27 mouse cellular contexts compared by ENCODE assay signal in the genomic region with DNA sequence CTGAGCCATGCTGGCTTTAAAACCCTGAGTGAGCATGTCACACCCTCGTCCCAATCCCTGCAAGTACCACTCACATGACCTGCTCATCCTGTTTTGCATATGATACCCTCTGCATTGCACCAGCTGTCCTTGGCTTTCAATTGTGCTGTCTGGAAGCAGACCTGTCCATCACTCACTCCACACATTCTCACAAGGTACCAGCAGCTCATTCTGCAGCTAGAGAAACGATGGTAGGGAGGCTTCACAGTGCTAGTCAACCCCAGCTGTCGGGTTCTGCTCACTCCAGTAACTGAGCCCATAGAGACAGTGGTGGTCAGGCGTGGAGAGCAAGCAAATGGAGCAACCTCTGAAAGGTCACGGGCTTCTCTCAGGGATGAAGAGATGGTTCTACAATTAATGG.
DNase-seq lines count a peak whose midpoint lies in the region; ATAC-seq and TF ChIP-seq lines count a peak whose summit lies in the region.
"Had no signal": no experiment of that assay in that cellular context is flagged by ENCODE, and none has a peak within 500 bp of the region (broad histone marks: within the 10 kb centered on the region; RNA-seq: fewer than 3 reads in every experiment).

No protein-coding gene starts in this region.

- 80% methylated on average over 5 of the region's 5 CpGs for WGBS in embryonic facial prominence, embryonic 14.5 days
- WGBS in embryonic facial prominence, embryonic 10.5 days: 86% methylated on average over 5 of the region's 5 CpGs
- WGBS in intestine, embryonic 14.5 days: 81% methylated on average over 5 of the region's 5 CpGs
- WGBS in intestine, postnatal 0 days: 81% methylated on average over 5 of the region's 5 CpGs
- 71% methylated on average over 5 of the region's 5 CpGs for WGBS in midbrain, embryonic 13.5 days
- WGBS in midbrain, embryonic 16.5 days: 79% methylated on average over 5 of the region's 5 CpGs

- no peak overlapping the region for H3K4me3 ChIP-seq in embryonic facial prominence, embryonic 14.5 days (ENCODE audit: low read depth, low read length)
- no peak overlapping the region for H3K4me3 ChIP-seq in embryonic facial prominence, embryonic 10.5 days
- H3K4me3 ChIP-seq in intestine, embryonic 14.5 days (ENCODE audit: low read depth, low read length): no peak overlapping the region
- H3K4me3 ChIP-seq in intestine, postnatal 0 days (ENCODE audit: low read depth, low read length): no peak overlapping the region
- no peak overlapping the region for H3K4me3 ChIP-seq in midbrain, embryonic 13.5 days (replicated peaks)
- H3K4me3 ChIP-seq in midbrain, embryonic 16.5 days (ENCODE audit: low read depth, low read length): no peak overlapping the region
- no peak overlapping the region for H3K4me3 ChIP-seq in myocyte
- H3K4me3 ChIP-seq: embryonic facial prominence, embryonic 15.5 days; forebrain, embryonic 15.5 days; gastrocnemius, adult 2 months; heart, embryonic 12.5 days; heart, embryonic 15.5 days; hindbrain, embryonic 15.5 days; intestine, embryonic 15.5 days had no signal

- no peak for TF ChIP-seq POLR2A in myocyte (IDR thresholded peaks at IDR 0.05; ENCODE audit: insufficient read length, low read depth)

- H3K4me2 ChIP-seq in embryonic facial prominence, embryonic 14.5 days (ENCODE audit: low read depth, low read length): no peak overlapping the region
- H3K4me2 ChIP-seq in intestine, embryonic 14.5 days (ENCODE audit: low read length): no peak overlapping the region
- no peak overlapping the region for H3K4me2 ChIP-seq in intestine, postnatal 0 days (replicated peaks; ENCODE audit: low read depth)
- H3K4me2 ChIP-seq in midbrain, embryonic 13.5 days (replicated peaks): no peak overlapping the region
- no peak overlapping the region for H3K4me2 ChIP-seq in midbrain, embryonic 16.5 days (ENCODE audit: low read length)
- H3K4me2 ChIP-seq in myocyte (ENCODE audit: low read depth): no peak overlapping the region
- H3K4me2 ChIP-seq: embryonic facial prominence, embryonic 15.5 days; forebrain, embryonic 15.5 days; heart, embryonic 12.5 days; heart, embryonic 15.5 days; hindbrain, embryonic 15.5 days; intestine, embryonic 15.5 days had no signal

- H3K27me3 ChIP-seq in embryonic facial prominence, embryonic 14.5 days (replicated peaks; ENCODE audit: control insufficient read depth, insufficient read depth, low read length): no peaks in the 10 kb centered on the region
- no peaks in the 10 kb centered on the region for H3K27me3 ChIP-seq in embryonic facial prominence, embryonic 10.5 days (replicated peaks; ENCODE audit: low read depth, poor library complexity, severe bottlenecking)
- H3K27me3 ChIP-seq in intestine, embryonic 14.5 days (replicated peaks; ENCODE audit: control insufficient read depth, insufficient read depth, low read length): no peaks in the 10 kb centered on the region
- H3K27me3 ChIP-seq in intestine, postnatal 0 days (replicated peaks; ENCODE audit: control insufficient read depth, insufficient read depth, low read length): no peaks in the 10 kb centered on the region
- no peaks in the 10 kb centered on the region for H3K27me3 ChIP-seq in midbrain, embryonic 13.5 days
- H3K27me3 ChIP-seq in midbrain, embryonic 16.5 days (ENCODE audit: control insufficient read depth, insufficient read depth, low read depth, low read length): no peaks in the 10 kb centered on the region
- no peaks in the 10 kb centered on the region for H3K27me3 ChIP-seq in myocyte (ENCODE audit: control insufficient read depth, insufficient read depth, insufficient read length)
- H3K27me3 ChIP-seq: embryonic facial prominence, embryonic 15.5 days; forebrain, embryonic 15.5 days; heart, embryonic 12.5 days; heart, embryonic 15.5 days; hindbrain, embryonic 15.5 days; intestine, embryonic 15.5 days had no signal

- H3K36me3 ChIP-seq in embryonic facial prominence, embryonic 14.5 days (ENCODE audit: control insufficient read depth, insufficient read depth, low read length): no peaks in the 10 kb centered on the region
- peaks cover 24% of the 10 kb centered on the region for H3K36me3 ChIP-seq in embryonic facial prominence, embryonic 10.5 days (replicated peaks)
- peaks cover 3% of the 10 kb centered on the region; the same call in 1 of the 2 replicates for H3K36me3 ChIP-seq in intestine, embryonic 14.5 days (ENCODE audit: control insufficient read depth, insufficient read depth, low read length)
- no peaks in the 10 kb centered on the region for H3K36me3 ChIP-seq in intestine, postnatal 0 days (ENCODE audit: control insufficient read depth, insufficient read depth)
- H3K36me3 ChIP-seq in midbrain, embryonic 13.5 days: 0 out of 2 replicates have a peak, but pooled peaks cover 3% of the 10 kb centered on the region
- no peaks in the 10 kb centered on the region for H3K36me3 ChIP-seq in midbrain, embryonic 16.5 days (ENCODE audit: control insufficient read depth, insufficient read depth, low read length)
- no peaks in the 10 kb centered on the region for H3K36me3 ChIP-seq in myocyte (ENCODE audit: control insufficient read depth, insufficient read depth)
- H3K36me3 ChIP-seq: embryonic facial prominence, embryonic 15.5 days; forebrain, embryonic 15.5 days; heart, embryonic 12.5 days; heart, embryonic 15.5 days; hindbrain, embryonic 15.5 days; intestine, embryonic 15.5 days had no signal

- TF ChIP-seq CTCF in intestine, postnatal 0 days (IDR thresholded peaks at IDR 0.05; ENCODE audit: low read depth): no peak

- ATAC-seq in embryonic facial prominence, embryonic 14.5 days (ENCODE audit: low read depth): peak; percentile 41
- ATAC-seq in intestine, embryonic 14.5 days (replicated peaks; ENCODE audit: low FRiP score, low TSS enrichment, low read depth): no peak
- no peak for ATAC-seq in intestine, postnatal 0 days
- ATAC-seq in midbrain, embryonic 13.5 days: 0 out of 2 replicates have a peak, but pooled peaks have one; percentile 20
- ATAC-seq in midbrain, embryonic 16.5 days: no peak
- no peak for ATAC-seq in frontal cortex, adult (ENCODE audit: low TSS enrichment)
- ATAC-seq: activated CD4-positive, CD25-positive, alpha-beta regulatory T cell, adult 4 months; forebrain, embryonic 15.5 days; intestine, embryonic 15.5 days had no signal

- no peaks in the 10 kb centered on the region for H3K79me2 ChIP-seq in myocyte (ENCODE audit: control insufficient read depth, insufficient read depth)

- H3K9me3 ChIP-seq in embryonic facial prominence, embryonic 14.5 days (ENCODE audit: control insufficient read depth, low read length): no peaks in the 10 kb centered on the region
- no peaks in the 10 kb centered on the region for H3K9me3 ChIP-seq in embryonic facial prominence, embryonic 10.5 days
- H3K9me3 ChIP-seq in intestine, embryonic 14.5 days (ENCODE audit: control insufficient read depth, low read length): no peaks in the 10 kb centered on the region
- no peaks in the 10 kb centered on the region for H3K9me3 ChIP-seq in intestine, postnatal 0 days (ENCODE audit: control insufficient read depth)
- H3K9me3 ChIP-seq in midbrain, embryonic 13.5 days: no peaks in the 10 kb centered on the region
- no peaks in the 10 kb centered on the region for H3K9me3 ChIP-seq in midbrain, embryonic 16.5 days (replicated peaks; ENCODE audit: control insufficient read depth, low read length, poor library complexity, severe bottlenecking)
- H3K9me3 ChIP-seq: embryonic facial prominence, embryonic 15.5 days; forebrain, embryonic 15.5 days; heart, embryonic 12.5 days; heart, embryonic 15.5 days; hindbrain, embryonic 15.5 days; intestine, embryonic 15.5 days had no signal

- H3K27ac ChIP-seq in embryonic facial prominence, embryonic 14.5 days (replicated peaks; ENCODE audit: low read depth, low read length): no peak overlapping the region
- H3K27ac ChIP-seq in embryonic facial prominence, embryonic 10.5 days (replicated peaks): no peak overlapping the region
- H3K27ac ChIP-seq in intestine, embryonic 14.5 days (ENCODE audit: low read depth): no peak overlapping the region
- H3K27ac ChIP-seq in intestine, postnatal 0 days (ENCODE audit: low read depth, low read length): no peak overlapping the region
- H3K27ac ChIP-seq in midbrain, embryonic 13.5 days: no peak overlapping the region
- no peak overlapping the region for H3K27ac ChIP-seq in midbrain, embryonic 16.5 days (ENCODE audit: low read length)
- H3K27ac ChIP-seq: embryonic facial prominence, embryonic 15.5 days; forebrain, embryonic 15.5 days; gastrocnemius, adult 2 months; heart, embryonic 15.5 days; hindbrain, embryonic 15.5 days; intestine, embryonic 15.5 days had no signal

- H3ac ChIP-seq in myocyte (ENCODE audit: control insufficient read depth, insufficient read length): no peak overlapping the region

- no peak for DNase-seq in embryonic facial prominence, embryonic 14.5 days (ENCODE audit: low spot score)
- no peak for DNase-seq in embryonic facial prominence, embryonic 10.5 days (ENCODE audit: low spot score)
- peak; percentile 44 for DNase-seq in intestine, embryonic 14.5 days (ENCODE audit: low spot score)
- DNase-seq: adrenal gland, adult 8-10 months; adrenal gland, postnatal 25 days; cerebellum, adult 11-12 months; cerebellum, adult 8-10 months; cerebellum, postnatal 10 days; cerebellum, postnatal 36 days; embryo, embryonic 11 days; gastrocnemius, adult 2 months; gastrocnemius, postnatal 14 days; heart, adult 18-20 months; heart, postnatal 10 days; heart, postnatal 4 days had no signal

- no peaks in the 10 kb centered on the region for H3K4me1 ChIP-seq in embryonic facial prominence, embryonic 14.5 days (ENCODE audit: control insufficient read depth, insufficient read depth, low read length)
- peaks cover 32% of the 10 kb centered on the region for H3K4me1 ChIP-seq in embryonic facial prominence, embryonic 10.5 days
- peaks cover 2% of the 10 kb centered on the region for H3K4me1 ChIP-seq in intestine, embryonic 14.5 days (replicated peaks; ENCODE audit: control insufficient read depth, insufficient read depth, low read length)
- H3K4me1 ChIP-seq in intestine, postnatal 0 days (replicated peaks; ENCODE audit: control insufficient read depth, insufficient read depth, low read length): peaks cover under 1% of the 10 kb centered on the region; the same call in 1 of the 2 replicates
- peaks cover 25% of the 10 kb centered on the region for H3K4me1 ChIP-seq in midbrain, embryonic 13.5 days (replicated peaks)
- no peaks in the 10 kb centered on the region for H3K4me1 ChIP-seq in midbrain, embryonic 16.5 days (ENCODE audit: control insufficient read depth, insufficient read depth, low read length)
- H3K4me1 ChIP-seq: hindbrain, embryonic 15.5 days had no signal

- no peak overlapping the region for H3K9ac ChIP-seq in embryonic facial prominence, embryonic 14.5 days (ENCODE audit: low read depth, low read length)
- H3K9ac ChIP-seq in intestine, embryonic 14.5 days (ENCODE audit: low read length): no peak overlapping the region
- no peak overlapping the region for H3K9ac ChIP-seq in intestine, postnatal 0 days (ENCODE audit: low read depth, low read length)
- H3K9ac ChIP-seq in midbrain, embryonic 13.5 days (replicated peaks): no peak overlapping the region
- H3K9ac ChIP-seq in midbrain, embryonic 16.5 days (ENCODE audit: low read depth, low read length): no peak overlapping the region
- H3K9ac ChIP-seq: embryonic facial prominence, embryonic 15.5 days; forebrain, embryonic 15.5 days; heart, embryonic 12.5 days; heart, embryonic 15.5 days; hindbrain, embryonic 15.5 days; intestine, embryonic 15.5 days had no signal

Comparison
In these comparisons a context has a peak if more than half of its experiments do, and no peak if none do; other contexts are left out.
1. ATAC-seq: peak in embryonic facial prominence, embryonic 14.5 days (single experiment) and midbrain, embryonic 13.5 days (single experiment); none in intestine, embryonic 14.5 days (single experiment), intestine, postnatal 0 days (single experiment), midbrain, embryonic 16.5 days (single experiment) and frontal cortex, adult (single experiment).